Mouse (Mus musculus): Measurements from ENCODE around the gene Ccser1.

DNA sequence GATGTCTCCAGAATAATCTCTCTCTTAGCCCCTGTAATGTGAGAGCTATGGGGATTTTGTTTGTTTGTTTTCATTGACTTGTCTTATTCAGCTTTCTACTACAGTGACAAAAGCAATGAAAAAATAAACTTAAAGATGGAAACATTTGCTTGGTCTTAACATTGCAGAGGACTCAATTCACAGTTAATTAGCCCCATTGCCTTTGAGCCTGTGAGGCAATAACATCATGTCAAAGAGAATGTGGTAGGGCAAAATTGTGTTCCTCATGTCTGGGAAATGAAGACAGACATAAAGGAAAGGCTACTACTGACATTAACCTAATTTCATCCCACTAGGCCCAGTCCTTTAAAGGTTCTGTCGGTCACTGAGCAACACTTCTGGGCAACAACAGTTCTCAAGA is 484.4 kb downstream of the Ccser1 start:
- no peak for TF ChIP-seq POLR2A (IDR thresholded peaks at IDR 0.05; ENCODE audit: insufficient read depth, low read depth, low read length)
- TF ChIP-seq CTCF (IDR thresholded peaks at IDR 0.05; ENCODE audit: insufficient read depth, low read depth, low read length) = no peak
